Mouse (Mus musculus) liver, adult 2 months (tissue): ENCODE measurements at regions not wholly inside any gene's neighbourhood (a gene's known extent, or its start where the extent isn't known, plus 50 kb on each side); places are given as distances from the start of the nearest gene placed in this dataset.
"Not testable (repeated sequence)": the region's sequence is repeated elsewhere in the genome, so short reads cannot be mapped to it uniquely, and the experiment has no call there.

Experiments used
- CTCF ChIP-seq: fragments of 200-500 bp; IDR thresholded peaks from 2 replicates; pipeline ENCODE4 v1.5.1; 2011; ENCODE audit warnings: low read depth, low read length, control low read depth
- POLR2A ChIP-seq: fragments of 200-500 bp; IDR thresholded peaks from 2 replicates; pipeline ENCODE4 v1.6.1; 2011; ENCODE audit warnings: low read length, control low read depth; ENCODE audit not compliant: insufficient read depth; ENCODE audit errors: extremely low read depth

DNA sequence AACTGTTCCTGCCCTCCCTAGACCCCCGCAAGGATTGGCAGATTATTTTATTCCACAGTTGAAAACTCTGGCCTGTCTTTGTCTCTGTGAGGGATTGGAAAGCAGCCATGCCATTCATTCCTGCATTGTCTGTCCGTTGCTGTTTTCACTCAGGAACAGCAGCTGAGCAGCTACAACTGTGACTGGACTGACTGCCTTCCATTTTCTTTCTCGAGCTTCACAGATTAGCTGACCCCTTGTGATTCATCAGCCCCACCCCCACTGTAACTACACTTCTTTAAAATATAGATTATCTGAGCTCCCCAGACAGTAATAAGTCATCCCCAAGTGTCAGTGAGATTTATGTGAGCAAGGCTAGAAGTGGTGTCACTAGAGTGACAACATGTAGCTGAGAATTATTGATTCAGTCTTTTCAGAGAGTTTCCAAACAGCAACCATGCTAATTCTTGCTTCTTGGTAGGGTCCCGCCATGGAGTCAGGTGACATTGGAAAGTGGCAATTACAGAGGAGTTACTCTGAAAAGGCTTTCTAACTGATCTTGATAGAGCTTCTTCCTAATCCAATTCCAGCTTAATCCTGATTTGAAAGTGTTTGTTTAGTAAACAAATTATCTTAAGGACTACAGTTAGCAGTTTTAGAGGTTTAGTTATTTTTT lies 496.7 kb upstream of the Olfr1507 start:
- TF ChIP-seq CTCF, POLR2A: not testable (repeated sequence)
